Mouse (Mus musculus) stomach, postnatal 0 days (tissue): Measurements from ENCODE around the gene Mturn. TPM values are rescaled to one million over a fixed set of nuclear protein-coding genes. Genes with fewer than 3 reads are reported as not detected.

Experiments used
- ATAC-seq: fragments of 200-750 bp; cut with Nextera tagmentation; 2 replicates; pipeline ENCODE4 v1.8.0; 2017; ENCODE audit not compliant: low FRiP score, low TSS enrichment
- DNase-seq: peaks from one replicate; pipeline ENCODE4 v3.0.0-alpha.2; 2016; ENCODE audit warnings: low spot score
- H3K27ac ChIP-seq: fragments of 300-500 bp; sonication (generic); replicated peaks from 2 replicates; pipeline ENCODE4 v1.5.1; 2014; ENCODE audit warnings: mild to moderate bottlenecking, control low read depth
- H3K27me3 ChIP-seq: fragments of 300-500 bp; sonication (generic); 2 replicates; pipeline ENCODE4 v1.6.1; 2014; ENCODE audit warnings: low read length; ENCODE audit not compliant: control insufficient read depth, insufficient read depth
- H3K36me3 ChIP-seq: fragments of 300-500 bp; sonication (generic); 2 replicates; pipeline ENCODE4 v1.6.1; 2014; ENCODE audit warnings: low read length, mixed read lengths; ENCODE audit not compliant: control insufficient read depth, insufficient read depth
- H3K4me1 ChIP-seq: fragments of 300-500 bp; sonication (generic); replicated peaks from 2 replicates; pipeline ENCODE4 v1.6.1; 2014; ENCODE audit warnings: antibody characterized with exemption; ENCODE audit not compliant: control insufficient read depth, insufficient read depth
- H3K4me2 ChIP-seq: fragments of 300-500 bp; sonication (generic); replicated peaks from 2 replicates; pipeline ENCODE4 v1.6.1; 2014; ENCODE audit warnings: low read depth, mild to moderate bottlenecking, control low read depth, moderate library complexity
- H3K4me3 ChIP-seq: fragments of 300-500 bp; sonication (generic); 2 replicates; pipeline ENCODE4 v1.5.1; 2014; ENCODE audit warnings: low read depth, low read length, control low read depth
- H3K9ac ChIP-seq: fragments of 300-500 bp; sonication (generic); 2 replicates; pipeline ENCODE4 v1.6.1; 2014; ENCODE audit warnings: mild to moderate bottlenecking, low read length, control low read depth, mixed read lengths
- H3K9me3 ChIP-seq: fragments of 300-500 bp; sonication (generic); 2 replicates; pipeline ENCODE4 v1.6.1; 2016; ENCODE audit warnings: low read length; ENCODE audit not compliant: control insufficient read depth
- CTCF ChIP-seq: IDR thresholded peaks from 2 replicates; pipeline ENCODE4 v1.5.1; 2016; ENCODE audit warnings: antibody characterized with exemption, low read depth, mild to moderate bottlenecking, moderate library complexity
- EP300 ChIP-seq: optimal IDR thresholded peaks from 2 replicates; pipeline ENCODE3; 2016; ENCODE audit warnings: antibody characterized with exemption
- WGBS: fragments of 180-500 bp; shearing (Covaris S2); extraction: QIAGEN DNeasy Blood & Tissue Kit; methylation state at CpG from one replicate; pipeline ENCODE4 v1.1.7; 2014; 5-methylcytosine and 5-hydroxymethylcytosine counted together
- polyA plus RNA-seq: library from polyadenylated mRNA; unstranded; fragments of >200 nt; fragmentation: Nextera tagmentation; extraction: Ambion mirVana; gene quantifications from 2 replicates; pipeline ENCODE4 v1.2.1, GENCODE M21; 2015

Mturn gene
- polyA plus RNA-seq, 1 experiment from 2014 or later: 3.3 TPM

GRCm38 (mm10) chr6:54706099-54706498, 24.7 kb downstream of the Mturn start:
- no peak for TF ChIP-seq CTCF
- TF ChIP-seq EP300: no peak
- H3K27ac ChIP-seq: no peak overlapping the region
- H3K4me2 ChIP-seq: no peak overlapping the region
- DNase-seq: no peak
- no peak overlapping the region for H3K4me3 ChIP-seq
- no peaks in the 10 kb centered on the region for H3K27me3 ChIP-seq
- WGBS: 63% methylated on average over 2 of the region's 2 CpGs
- H3K9me3 ChIP-seq: no peaks in the 10 kb centered on the region
- no peaks in the 10 kb centered on the region for H3K36me3 ChIP-seq
- no peaks in the 10 kb centered on the region for H3K4me1 ChIP-seq
- no peak overlapping the region for H3K9ac ChIP-seq
- no peak for ATAC-seq

DNA sequence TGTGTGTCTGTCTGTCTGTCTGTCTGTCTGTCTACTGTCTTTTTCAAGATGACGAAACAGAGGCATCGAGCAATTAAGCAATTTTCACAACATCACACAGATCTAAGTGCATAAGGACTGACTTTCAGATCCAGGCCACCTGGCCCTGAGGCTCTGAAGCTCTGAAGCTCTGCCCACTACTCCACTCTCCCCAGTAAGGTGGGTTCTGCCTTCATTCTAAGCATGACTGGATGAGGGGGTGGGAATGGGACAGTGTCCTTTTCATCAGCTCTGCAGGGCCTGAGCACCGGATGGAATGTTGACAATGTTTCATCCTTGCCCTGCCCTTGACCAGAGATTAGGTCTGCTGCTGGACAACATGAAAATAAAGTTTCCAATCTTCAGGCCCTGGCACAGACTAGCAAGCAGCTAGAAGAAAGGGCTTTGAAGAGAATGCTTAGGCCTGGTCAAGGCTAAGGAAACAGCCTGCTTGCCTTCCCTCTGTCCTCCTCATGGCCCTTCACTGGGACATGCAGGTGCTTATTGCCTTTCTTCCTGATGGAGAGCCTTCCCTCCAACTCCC, 25.3 kb downstream of the Mturn start:
- ATAC-seq: no peak

DNA sequence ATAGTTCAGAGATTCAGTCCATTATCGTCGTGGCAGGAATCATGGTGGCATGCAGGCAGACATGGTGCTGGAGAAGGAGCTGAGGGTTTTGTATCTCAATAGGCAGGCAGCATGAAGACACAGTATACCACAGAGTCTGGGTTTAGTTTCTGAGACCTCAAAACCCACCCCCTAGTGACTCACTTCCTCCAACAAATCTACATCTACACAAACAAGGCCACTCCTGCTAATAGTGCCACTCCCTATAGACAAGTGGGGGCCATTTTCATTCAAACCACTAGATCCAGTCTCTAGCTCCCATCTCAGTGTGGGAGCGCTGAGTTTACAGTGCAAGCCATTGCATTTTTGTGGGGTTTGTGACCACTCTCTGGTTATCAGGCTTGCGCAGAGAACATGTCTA, 27.2 kb downstream of the Mturn start:
- TF ChIP-seq CTCF (no peak), EP300 (no peak)
- H3K4me2 ChIP-seq: no peak overlapping the region
- H3K4me1 ChIP-seq: no peaks in the 10 kb centered on the region
- DNase-seq (no peak), ATAC-seq (no peak)
- no peak overlapping the region for H3K27ac ChIP-seq
- no peak overlapping the region for H3K9ac ChIP-seq
- no peak overlapping the region for H3K4me3 ChIP-seq
- H3K27me3 ChIP-seq: no peaks in the 10 kb centered on the region
- 97% methylated on average over 4 of the region's 4 CpGs for WGBS
- H3K9me3 ChIP-seq: no peaks in the 10 kb centered on the region
- no peaks in the 10 kb centered on the region for H3K36me3 ChIP-seq

More for the DNA sequence above, 25.3 kb downstream of the Mturn start:
- Histone ChIP-seq H3K4me3 (no peak overlapping the region), H3K36me3 (no peaks in the 10 kb centered on the region), H3K27ac (no peak overlapping the region), H3K9ac (no peak overlapping the region), H3K9me3 (no peaks in the 10 kb centered on the region), H3K4me1 (no peaks in the 10 kb centered on the region), H3K27me3 (no peaks in the 10 kb centered on the region), H3K4me2 (no peak overlapping the region)
- TF ChIP-seq EP300 (no peak), CTCF (no peak)
- WGBS: 77% methylated on average over 3 of the region's 3 CpGs
- no peak for DNase-seq

GRCm38 (mm10) chr6:54715697-54716096, 34.3 kb downstream of the Mturn start:
- no peak for TF ChIP-seq CTCF
- no peak for TF ChIP-seq EP300
- Histone ChIP-seq H3K4me2 (no peak overlapping the region), H3K4me1 (no peaks in the 10 kb centered on the region), H3K36me3 (no peaks in the 10 kb centered on the region), H3K27me3 (no peaks in the 10 kb centered on the region), H3K9ac (no peak overlapping the region), H3K4me3 (no peak overlapping the region), H3K27ac (no peak overlapping the region), H3K9me3 (no peaks in the 10 kb centered on the region)
- 7% methylated on average over 2 of the region's 2 CpGs for WGBS
- no peak for ATAC-seq
- DNase-seq: no peak

DNA sequence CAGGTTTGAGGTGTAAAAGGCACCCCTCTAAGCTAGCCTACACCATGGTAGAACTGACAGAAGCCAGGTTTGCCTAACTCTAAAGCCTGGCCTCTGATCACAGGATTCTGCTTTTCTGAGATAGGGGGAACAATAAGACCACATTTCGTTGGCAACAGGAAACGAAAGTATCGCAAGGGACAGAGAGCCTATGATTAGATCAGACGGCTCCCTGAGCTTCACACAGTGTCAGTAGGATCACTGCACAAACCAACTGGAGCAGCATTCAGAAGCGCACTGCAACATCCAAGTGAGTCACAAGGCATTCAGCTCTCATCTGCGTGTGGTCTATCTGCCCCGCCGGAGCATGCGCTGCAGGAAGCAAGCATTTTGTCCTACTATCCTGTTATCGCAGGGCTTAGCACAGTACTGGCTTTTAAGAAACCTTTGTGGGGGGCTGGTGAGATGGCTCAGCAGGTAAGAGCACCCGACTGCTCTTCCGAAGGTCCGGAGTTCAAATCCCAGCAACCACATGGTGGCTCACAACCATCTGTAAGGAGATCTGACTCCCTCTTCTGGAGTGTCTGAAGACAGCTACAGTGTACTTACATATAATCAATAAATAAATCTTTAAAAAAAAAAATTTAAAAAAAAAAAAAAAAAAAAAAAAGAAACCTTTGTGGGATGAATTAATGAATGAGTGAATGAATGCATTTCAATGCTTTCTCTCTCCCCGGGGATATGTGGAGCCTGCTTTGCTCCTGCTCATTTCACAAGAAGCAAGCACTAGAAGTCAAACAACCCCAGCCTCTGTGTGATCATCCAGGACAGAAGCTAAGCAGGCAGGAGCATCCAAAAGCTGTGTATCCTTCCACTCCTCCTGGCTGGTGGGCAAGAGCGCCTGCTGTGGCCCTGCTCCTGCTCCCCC, 37.6 kb downstream of the Mturn start:
- DNase-seq (no peak), ATAC-seq (no peak)
- Histone ChIP-seq H3K4me2 (no peak overlapping the region), H3K27me3 (no peaks in the 10 kb centered on the region), H3K36me3 (no peaks in the 10 kb centered on the region), H3K4me1 (no peaks in the 10 kb centered on the region), H3K9ac (no peak overlapping the region), H3K4me3 (no peak overlapping the region), H3K27ac (no peak overlapping the region), H3K9me3 (no peaks in the 10 kb centered on the region)
- TF ChIP-seq EP300 (no peak), CTCF (no peak)
- 73% methylated on average over 15 of the region's 15 CpGs for WGBS
